Mouse (Mus musculus) CH12.LX (cell line): ENCODE measurements around the gene Csrp2. TPM values are rescaled to one million over a fixed set of nuclear protein-coding genes. Genes with fewer than 3 reads are reported as not detected.

ENCODE experiments used
- polyA plus RNA-seq: library from polyadenylated mRNA; unstranded; fragments of >175 nt; gene quantifications from 2 replicates; pipeline ENCODE4 v1.2.1, GENCODE M21; 2012; ENCODE audit warnings: low read depth; ENCODE audit not compliant: insufficient read length
- total RNA-seq, 2 experiments: library from RNA; depleted of rRNA; stranded (reverse); fragments of 300-350 nt in 1 of 2; fragments of >200 nt in 1 of 2; gene quantifications; 2 replicates each; pipeline ENCODE4 v1.2.3; 2012 to 2014

Gene Csrp2
- total and polyA plus RNA-seq, 3 experiments: 0.82 to 1.3 (median 0.87) TPM

Other genes with a start within 250 kb of the Csrp2 start
- 1.1 and 1.8 TPM in 2 replicates for gene E2f7, start 174.3 kb upstream of the Csrp2 start, total RNA-seq (2012; rRNA removed)
- 0.66 and 0.82 TPM in 2 replicates for gene E2f7, start 174.3 kb upstream of the Csrp2 start, total RNA-seq (2014; rRNA removed)
- 3.8 and 4.5 TPM in 2 replicates for gene E2f7, start 174.3 kb upstream of the Csrp2 start, polyA plus RNA-seq
- 6.7 and 8.0 TPM in 2 replicates for gene Zdhhc17, start 90.4 kb downstream of the Csrp2 start, total RNA-seq (2012; rRNA removed)
- gene Zdhhc17, start 90.4 kb downstream of the Csrp2 start, total RNA-seq (2014; rRNA removed): 7.3 and 7.7 TPM in 2 replicates
- gene Zdhhc17, start 90.4 kb downstream of the Csrp2 start, polyA plus RNA-seq: 5.1 and 5.8 TPM in 2 replicates
- gene Osbpl8, start 245.0 kb downstream of the Csrp2 start, total RNA-seq (2012; rRNA removed): 18.0 and 23.4 TPM in 2 replicates
- gene Osbpl8, start 245.0 kb downstream of the Csrp2 start, total RNA-seq (2014; rRNA removed): 26.4 and 29.6 TPM in 2 replicates
- gene Osbpl8, start 245.0 kb downstream of the Csrp2 start, polyA plus RNA-seq: 12.9 and 13.0 TPM in 2 replicates